Mouse (Mus musculus) G1E (cell line): ENCODE measurements around the gene Fuca1.

Experiments
- CTCF ChIP-seq: IDR thresholded peaks from 2 replicates; pipeline ENCODE4 v1.5.1; 2012; ENCODE audit warnings: low read depth, low read length, inconsistent platforms, mixed read lengths
- GATA1 ChIP-seq: IDR thresholded peaks from 2 replicates; pipeline ENCODE4 v1.6.1; 2012; ENCODE audit warnings: borderline replicate concordance, low read length, inconsistent platforms, mixed read lengths
- POLR2AphosphoS5 ChIP-seq: IDR thresholded peaks from 2 replicates; pipeline ENCODE4 v1.6.1; 2012; ENCODE audit warnings: low read depth, low read length, inconsistent platforms; ENCODE audit not compliant: insufficient replicate concordance
- TAL1 ChIP-seq: conservative IDR thresholded peaks from 2 replicates; pipeline ENCODE4 v1.6.1; 2012; ENCODE audit warnings: low read depth, low read length, inconsistent platforms, mixed read lengths

DNA sequence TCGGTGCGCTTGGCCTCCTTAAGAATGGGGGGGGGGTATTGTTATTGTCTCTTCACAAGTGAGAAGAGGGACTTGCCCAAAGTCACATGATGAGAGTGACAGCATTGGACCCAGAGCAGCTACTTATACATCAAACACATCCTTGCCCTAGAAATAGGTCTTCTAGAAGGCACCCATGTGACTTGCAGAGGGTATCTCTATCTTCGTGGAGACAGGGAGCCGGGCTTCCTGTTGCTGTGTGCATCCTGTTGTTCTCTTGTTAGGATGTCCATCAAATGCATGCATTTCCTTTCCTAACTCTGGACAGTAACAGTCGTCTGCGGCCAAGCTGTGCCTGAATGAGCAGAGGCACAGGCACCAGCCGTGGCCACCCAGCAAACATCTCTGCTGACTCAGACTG, 9.0 kb upstream of the Fuca1 start:
- TF ChIP-seq GATA1 (no peak), CTCF (no peak), POLR2AphosphoS5 (no peak), TAL1 (no peak)
